Mouse (Mus musculus) layer of hippocampus, adult 9-10 months (tissue): ENCODE data around the gene 1700011L22Rik.
A peak's percentile ranks its signal among the peaks of the same experiment; 100 is the strongest.

Experiments
- DNase-seq: peaks from one replicate; pipeline ENCODE4 v3.0.0; 2022; ENCODE audit warnings: low spot score

Gene 1700011L22Rik

DNA sequence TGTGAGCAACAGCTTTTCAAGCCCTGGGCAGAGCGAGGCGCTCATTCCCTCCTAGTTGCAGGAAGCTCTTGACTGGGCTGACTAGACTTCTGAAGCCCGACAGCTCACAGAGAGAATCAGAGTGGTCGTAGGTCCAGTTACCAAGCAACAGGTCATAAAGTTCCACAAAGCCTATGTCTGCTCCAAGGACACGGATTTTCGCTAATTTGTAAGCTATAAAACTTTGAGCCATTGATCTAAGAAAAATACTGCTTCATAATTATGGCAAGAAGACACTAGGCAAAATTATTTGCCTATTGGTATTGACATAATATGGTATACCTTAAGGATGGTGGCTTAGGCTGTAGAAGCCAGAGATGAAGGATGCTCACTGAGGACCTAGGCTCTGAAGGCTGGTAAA, at the start of gene 1700011L22Rik:
1700011L22Rik (minus strand) TSS at position 101 of the 400 bp plus-strand sequence.
- no peak for DNase-seq

DNA sequence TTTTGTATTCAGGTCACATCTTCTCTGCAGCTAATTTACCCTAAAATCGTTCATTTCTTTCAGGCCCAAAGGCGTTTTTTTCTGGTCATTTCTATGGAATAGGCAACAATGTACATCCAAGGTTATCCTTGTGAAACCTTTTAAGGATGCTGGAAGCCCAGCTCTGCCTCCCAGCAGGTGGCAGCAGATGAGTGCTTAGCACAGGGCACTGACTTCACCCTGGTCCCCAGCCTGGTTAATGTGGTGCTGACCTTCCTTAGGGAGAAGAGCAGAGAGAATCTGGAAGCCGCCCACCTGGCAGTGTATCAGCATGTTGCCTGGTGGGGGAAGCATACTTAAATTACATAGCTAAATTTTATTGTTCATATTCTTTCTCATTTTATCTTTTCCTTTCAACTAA, 49.4 kb upstream of the 1700011L22Rik start:
- peak; percentile 42 for DNase-seq

DNA sequence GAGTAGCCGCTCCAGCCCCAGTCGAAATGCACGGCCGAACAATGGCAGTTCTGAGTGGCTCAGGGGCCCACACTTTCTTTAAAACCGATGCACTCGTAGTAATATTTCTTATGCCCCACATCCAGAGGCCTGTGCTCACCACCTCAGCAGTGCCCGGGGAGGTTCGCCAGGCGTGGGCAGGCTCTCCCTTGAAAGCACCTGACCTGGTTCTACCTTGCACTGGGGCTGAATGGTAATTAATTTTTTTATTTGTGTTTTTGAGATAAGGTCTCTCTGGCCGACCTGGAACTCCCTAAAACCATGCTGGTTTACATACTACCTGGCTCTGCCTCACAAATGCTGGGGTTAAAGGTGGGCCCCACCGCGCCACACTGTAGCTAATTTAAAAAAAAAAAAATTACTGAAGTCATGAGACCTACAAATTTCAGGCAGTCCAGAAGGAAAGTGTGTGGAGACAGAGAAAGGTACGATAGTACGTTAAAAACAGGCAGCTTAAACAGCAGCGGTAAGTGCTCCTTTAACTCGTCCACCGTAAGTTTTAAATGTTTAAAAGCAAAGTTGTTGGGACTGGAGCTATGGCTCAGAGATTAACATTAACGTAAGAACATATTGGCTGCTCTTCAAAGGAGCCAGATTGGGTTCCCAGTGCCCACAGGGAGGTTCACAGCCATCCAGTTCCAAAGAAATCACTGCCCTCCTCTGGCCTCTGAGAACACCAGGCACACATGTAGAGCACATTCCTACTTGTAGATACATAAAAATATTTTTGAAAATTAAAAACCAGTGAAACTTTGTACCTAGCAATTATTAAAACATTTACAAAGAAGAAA, 47.1 kb upstream of the 1700011L22Rik start:
- no peak for DNase-seq

DNA sequence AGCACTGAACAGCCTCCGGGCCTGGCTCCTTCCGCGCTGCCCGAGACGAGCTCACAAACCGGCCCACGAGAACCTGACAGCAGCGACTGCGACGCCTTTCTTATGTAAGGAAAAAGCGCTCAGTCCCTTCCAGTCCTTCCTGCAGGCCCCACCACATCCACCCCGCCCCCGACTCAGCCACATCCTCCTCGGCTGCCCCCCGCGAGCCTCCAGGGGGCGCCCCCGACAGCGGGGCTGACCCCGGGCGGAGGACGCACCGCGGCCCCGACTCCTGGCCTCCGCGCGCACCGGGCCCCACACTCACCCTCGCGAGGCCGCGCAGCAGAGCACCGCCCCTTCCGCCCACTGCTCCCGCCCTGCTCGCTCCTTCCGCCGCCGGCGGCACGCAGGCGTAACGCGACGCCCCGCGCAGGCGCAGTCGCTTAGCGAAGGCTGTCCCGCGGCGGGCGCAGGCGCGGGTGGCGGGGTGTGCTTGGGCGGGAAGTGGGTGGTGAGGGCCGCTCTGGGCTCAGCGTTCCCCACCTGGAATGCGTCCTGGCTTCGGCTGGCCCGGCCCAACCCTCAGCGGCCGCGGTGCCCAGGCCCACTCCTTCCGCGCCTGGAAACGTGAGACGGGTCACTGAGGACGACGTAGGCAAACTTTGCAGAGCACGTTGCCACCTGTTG, 46.4 kb upstream of the 1700011L22Rik start, which contains the start of gene Mmaa:
Mmaa (minus strand) TSS at position 328 of the 666 bp plus-strand sequence.
- DNase-seq: peak; percentile 77

DNA sequence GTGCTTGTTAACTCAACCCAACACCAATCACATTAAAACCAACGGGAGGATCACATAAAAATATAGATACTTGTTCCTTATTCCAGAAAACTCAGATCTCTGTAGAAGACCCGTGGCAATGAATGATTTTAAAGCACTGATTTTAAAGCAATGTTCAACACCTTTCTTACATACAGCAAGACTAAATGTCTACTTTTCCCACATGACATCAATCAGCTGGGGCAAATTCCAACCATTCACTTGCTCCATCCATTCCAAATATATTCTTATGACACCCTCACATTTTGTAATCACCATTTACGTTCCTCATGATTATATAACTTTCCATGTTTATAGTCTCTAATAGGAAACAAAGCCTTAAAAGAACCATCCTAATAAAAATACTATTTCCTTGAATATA, 45.5 kb upstream of the 1700011L22Rik start:
- no peak for DNase-seq

DNA sequence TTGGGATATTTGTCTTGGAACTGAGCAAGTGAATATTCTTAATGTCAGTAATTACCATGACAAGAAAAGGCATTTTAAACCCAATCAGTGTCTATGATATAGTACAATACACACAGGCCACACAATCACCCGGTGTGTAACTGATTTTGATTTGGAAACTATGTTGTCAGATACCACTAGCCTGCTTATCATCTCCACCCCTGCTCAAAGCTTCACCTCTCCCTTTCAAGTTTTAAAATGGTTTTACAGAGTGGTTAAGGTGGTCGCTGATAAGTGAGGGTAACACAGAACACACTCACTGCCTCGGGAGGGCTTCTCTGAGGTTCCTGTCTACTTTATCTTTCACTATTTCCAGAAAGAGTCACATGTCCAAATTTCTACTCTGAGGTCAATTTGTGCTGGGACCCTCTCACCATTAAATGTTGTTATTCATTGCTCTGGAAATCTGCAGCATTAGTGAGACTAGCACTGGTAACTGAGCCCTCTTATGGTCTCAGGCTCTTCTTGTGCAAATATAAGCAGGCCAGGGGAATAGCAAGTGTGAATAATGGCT, 44.4 kb upstream of the 1700011L22Rik start:
- DNase-seq: no peak

DNA sequence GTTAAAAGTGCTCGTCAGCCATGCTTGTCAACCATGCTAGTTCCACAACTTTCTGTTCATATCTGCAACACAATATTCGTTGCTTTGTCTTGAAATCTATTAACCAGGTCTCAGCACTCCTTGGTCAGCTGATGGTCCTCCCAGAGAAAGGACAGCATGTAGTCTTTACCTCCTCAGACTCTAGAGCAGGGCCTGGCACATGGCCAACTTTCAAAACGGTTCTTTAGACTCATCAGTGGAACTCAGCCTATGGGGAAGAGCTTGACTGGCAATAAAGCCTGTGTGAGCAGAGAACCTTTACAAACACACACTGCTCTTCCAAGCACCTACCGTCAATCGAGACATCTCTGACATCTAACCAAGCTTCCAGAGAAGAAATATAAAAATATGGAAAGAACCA, 41.2 kb upstream of the 1700011L22Rik start:
- no peak for DNase-seq

DNA sequence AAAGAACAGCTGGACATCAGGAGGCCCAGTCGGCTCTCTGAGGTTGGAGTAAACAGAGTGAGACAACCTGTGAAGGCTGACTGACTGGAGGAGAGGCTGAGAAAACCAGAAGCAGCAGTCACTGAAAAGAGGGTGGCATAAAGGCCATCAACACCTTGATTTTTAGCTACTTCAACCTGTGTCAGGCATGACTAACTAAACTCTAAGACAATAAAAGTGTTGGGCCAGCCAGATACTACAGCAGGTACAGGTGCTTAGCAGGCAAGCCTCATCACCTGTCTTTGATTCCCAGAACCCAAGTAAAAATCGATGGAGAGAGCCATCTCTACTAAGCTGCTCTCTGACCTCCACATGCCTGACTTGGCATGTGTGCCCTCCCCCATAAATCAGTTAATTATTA, 40.3 kb upstream of the 1700011L22Rik start:
- DNase-seq: no peak

DNA sequence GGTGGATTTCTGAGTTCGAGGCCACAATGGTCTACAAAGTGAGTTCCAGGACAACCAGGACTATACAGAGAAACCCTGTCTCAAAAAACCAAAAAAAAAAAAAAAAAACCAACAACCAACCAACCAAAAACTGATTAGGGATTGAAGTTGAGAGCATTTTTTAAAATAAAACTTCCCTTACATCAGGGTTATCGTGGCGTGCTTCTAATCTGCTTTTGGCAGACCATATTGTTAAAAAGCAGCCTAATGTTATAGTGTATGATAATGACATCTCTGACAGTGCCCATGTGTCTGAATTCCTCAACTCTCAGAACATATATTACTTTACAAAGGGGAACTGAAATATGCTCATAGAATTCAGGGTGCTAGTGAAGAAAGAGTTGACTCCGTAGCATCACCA, 39.9 kb upstream of the 1700011L22Rik start:
- no peak for DNase-seq

DNA sequence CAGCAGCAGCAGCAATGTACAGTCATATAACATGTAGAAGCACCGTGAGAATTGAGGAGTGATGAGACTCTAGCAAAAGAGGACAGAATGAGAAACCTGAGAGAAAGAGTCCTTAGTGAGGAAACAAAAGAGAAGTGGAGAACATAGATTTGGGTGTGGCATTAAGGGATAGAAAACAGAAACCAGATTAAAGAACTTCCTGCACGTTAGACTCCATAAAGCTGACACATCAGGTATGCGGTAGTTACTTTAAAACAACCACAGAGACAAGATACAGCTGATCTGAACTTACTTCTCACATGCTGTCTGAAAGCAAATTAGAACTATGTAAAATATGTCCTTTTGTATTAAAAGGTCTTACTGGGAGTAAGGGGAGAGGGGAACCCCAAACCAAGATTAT, 38.1 kb upstream of the 1700011L22Rik start:
- DNase-seq: no peak

DNA sequence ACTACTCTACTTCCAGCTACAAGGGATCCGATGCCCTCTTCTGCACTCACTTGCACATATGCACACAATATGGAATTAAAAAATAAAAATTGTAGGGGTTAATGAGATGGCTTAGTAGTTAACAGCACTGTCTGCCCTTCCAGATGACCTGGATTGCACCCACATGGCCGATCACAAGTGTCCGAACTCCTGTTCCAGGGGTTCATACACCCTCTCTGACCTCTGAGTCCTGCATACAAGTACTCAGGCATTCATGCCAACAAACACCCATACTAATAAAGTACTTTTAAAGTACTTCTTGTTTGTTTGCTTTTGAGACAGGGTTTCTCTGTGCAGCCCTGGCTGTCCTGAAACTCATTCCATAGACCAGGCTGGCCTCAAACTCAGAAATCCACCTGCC, 36.3 kb upstream of the 1700011L22Rik start:
- no peak for DNase-seq

DNA sequence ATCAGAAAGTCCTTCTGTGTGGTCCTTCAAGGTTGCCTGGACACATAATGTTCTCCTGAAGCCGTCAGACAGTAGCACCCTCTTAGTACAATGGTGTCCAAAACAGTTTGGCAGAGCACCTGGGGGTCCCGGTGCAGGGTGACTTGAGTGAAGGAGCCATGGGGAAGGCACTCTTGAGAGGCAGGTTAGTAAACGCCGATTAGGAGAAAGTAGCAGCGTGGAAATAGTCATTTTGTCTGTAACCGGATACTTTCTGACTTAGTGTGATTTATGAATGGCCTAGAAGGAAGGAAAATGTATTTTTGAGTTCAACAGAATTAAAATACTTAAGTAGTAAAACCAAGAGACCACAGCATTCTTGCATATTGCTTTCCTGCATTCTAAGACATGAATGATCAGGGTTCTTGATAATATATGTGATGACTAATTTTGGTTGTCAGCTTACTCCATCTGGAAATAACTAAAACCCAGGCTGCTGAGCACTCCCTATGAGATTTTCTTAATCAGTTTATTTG, 33.1 kb upstream of the 1700011L22Rik start:
- no peak for DNase-seq

DNA sequence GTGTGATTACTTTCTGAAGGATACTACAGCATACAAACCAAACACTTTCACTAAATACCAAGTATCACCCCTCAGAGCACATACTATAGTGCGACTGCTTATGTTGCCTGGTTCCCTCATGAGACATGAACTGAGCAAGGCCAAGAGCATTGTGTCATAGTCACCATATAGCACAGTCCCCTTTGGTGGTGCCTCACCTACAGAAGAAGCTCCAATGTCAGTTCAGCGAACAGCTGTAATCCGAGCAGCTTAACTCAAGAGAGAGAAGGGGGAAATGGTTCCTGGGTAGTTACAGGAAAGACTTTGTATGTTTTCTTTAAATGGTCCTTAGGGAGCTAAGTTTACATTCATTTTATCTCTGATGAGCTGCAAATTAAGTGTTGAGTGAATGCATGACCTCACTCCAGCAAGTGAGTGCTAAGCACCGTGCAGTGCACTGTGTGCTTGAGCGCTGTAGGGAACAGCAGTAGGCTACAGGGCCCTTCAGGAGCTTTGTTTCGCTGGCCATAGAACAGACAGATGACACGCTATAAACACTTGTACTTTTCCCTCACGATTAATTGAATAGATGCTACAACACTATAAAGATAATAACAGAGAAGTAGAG, 29.0 kb upstream of the 1700011L22Rik start:
- DNase-seq: no peak

DNA sequence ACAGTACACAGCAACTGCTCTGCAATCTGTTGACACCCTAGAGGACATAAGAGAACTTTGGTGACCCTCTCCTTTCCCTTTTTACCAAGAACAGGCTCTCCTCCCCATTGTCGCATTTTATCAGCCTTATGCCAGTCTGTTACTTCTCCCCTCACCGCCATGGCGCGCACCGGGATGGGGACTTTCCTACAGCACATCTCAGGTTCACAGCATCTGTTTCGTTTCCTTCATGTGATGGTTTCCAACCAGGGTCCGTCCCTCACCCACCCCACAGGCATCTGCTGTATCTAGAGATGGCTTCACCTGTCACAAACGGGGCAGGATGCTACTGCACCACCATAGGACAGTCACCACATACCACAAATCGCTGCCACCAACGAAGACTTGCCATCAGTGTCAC, 26.6 kb upstream of the 1700011L22Rik start:
- DNase-seq: no peak

DNA sequence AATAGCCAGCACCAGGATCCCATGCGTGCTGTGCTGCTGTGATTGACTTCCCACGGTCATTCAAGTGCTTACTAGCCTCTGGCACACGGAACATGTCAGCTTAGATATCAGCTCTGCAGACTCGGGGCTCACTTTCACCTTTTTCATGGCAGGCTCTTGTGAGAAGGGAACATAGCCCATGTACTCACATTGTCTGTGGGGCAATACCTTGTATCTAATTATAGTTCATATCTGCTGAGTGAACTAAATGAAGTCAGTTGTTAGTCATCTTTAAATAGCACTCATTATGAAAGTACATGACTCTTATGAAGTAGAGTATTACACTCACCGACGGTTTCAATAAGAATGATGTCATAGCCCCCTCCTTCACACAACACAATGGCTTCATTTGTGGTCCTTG, 25.4 kb upstream of the 1700011L22Rik start:
- DNase-seq: no peak

DNA sequence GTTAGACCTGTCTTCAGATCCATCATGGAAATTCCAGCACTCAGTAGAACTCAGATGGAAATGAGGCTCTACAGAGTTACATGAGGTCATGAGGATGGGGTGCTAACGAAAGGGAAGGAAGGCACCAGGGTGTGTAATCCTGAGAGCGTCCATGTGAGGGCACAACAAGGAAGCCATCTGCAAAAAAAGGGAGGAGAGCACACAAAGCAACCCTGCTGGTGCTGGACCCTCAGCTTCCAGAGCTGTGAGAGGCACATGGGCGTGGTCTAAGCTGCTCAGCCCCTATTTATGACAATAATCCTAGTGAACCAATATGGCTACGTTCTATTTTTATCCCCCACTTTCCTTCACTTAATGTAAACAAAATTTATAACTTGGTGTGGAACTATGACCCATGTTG, 24.3 kb upstream of the 1700011L22Rik start:
- no peak for DNase-seq

DNA sequence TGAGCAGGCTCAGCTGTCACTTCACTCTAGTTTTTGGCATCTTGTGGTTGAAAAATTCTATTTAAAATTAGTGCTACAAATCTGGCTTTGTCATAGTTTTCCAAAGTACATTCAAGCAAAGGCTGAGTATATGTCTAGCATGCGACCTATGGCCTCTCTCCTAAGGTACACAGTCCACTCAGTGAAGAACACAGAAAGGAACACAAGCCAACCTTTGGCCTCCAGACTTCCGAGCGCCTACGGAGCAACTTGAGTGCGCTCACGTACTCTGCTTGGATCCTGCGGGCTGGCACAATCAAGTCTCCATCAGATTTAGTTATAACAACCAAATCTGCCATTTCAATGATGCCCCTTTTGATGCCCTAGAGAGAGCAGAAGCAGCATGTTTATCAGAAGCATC, 20.6 kb upstream of the 1700011L22Rik start:
- no peak for DNase-seq

DNA sequence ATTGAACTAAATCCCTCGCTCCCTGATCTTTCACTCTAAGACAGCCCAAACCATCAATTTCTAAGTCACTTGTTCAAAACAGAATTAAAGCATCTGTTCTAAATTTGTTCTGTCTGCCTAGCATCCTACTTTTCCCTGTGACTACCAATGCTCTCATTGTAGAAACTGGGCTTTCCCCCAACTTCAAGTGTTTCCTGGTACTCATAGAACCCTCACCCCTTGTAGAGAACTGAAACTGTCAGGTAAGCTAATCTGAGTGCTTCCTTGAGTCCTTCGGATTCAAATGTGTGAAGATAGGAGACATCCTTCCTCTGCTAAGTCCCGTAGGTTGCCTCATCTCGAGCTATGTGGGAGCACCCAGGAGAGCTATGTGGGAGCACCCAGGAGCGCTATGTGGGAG, 13.6 kb upstream of the 1700011L22Rik start:
- no peak for DNase-seq

DNA sequence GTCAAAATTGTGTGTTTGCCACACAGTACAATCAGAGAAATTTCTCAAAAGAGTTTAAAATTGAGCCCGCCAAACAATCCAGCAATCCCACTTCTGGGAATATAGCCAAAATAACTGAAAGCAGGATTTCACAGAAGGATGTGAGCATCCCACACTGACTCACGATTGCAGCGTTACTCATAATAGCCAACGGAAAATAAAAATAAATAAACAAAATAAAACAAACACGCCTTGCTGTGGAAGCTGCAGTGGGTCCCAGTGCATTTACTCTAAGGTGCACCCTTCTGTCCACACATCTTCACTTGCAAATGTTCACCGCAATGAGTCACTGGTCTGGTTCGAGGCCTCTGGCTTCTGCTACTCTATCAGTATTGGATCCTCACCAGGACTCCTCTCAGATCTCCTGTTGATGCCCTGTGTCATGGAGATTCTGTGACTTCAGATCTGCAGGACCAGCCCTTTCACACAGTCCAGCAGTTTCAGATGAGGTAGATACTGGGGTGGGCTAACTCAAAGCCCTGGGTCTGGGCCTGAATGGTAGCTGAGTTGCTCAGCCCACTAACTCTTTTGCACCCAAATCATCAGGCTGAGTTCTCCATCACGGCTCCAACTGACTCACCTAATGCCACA, 7.8 kb upstream of the 1700011L22Rik start:
- DNase-seq: no peak

DNA sequence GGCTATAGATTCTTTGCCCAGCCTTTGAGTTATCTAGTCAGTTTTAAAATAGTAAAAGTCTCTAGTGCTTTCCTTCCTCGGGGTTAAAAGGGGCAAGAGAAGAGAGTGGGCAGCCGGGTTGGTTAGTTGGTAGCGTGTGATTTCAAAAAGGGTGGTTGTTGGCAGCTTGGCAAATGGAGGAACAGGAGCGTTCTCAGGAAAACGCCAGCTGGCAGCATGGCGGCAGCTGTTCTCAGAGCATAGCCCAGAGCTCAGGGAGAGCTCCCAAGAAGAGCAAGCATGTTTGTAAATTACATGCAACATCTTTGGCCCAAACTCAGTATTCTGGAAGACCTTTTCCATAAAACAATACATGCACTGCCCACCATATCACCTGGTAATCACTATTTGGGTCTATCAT, 5.4 kb upstream of the 1700011L22Rik start:
- DNase-seq: no peak

DNA sequence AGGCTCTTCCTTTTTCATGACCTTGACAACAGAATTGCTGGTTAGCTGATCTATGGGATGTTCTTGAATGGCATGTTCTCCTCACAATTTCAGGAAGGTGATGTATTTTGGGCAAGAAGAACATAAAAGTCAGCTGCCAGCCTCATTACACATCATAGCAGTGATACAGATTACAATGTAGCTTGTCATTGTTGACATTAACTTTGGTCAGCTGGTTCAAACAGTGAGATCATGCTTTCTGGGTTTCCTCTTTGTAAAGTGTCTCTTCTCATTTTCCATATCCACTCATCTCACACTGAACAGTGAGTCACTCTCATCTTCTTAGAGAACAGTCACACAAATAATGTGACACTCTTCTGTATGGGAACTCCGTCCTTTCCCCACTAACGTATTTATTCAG, 4.9 kb downstream of the 1700011L22Rik start:
- no peak for DNase-seq

DNA sequence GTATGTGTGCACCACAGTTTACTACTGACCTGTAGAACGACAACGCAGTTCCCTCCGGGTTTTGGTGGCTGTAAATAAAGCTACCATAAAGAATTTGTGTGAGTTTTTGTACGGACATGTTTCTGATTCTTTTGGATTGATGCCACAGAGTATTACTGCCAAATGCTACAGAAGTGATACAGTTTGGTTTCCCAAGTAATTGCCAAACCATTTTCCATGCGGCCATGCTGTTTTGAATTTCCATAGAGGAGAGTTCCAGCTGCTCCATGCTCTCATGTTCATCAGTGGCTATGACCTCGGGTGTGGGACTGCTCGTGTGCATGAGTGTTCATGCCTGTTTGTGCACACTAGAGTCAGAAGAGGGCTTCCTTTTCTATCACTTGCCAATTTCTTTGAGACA, 8.4 kb downstream of the 1700011L22Rik start:
- no peak for DNase-seq
